Mouse (Mus musculus) right cerebral cortex, postnatal 4 days (tissue): ENCODE data around the gene Pip5k1b.

ENCODE experiments used
- DNase-seq: peaks from one replicate; pipeline ENCODE4 v3.0.0-alpha.2; 2022

Pip5k1b gene

GRCm38 (mm10) chr19:24542293-24542675 is 13.4 kb downstream of the Pip5k1b start:
- DNase-seq: no peak

DNA sequence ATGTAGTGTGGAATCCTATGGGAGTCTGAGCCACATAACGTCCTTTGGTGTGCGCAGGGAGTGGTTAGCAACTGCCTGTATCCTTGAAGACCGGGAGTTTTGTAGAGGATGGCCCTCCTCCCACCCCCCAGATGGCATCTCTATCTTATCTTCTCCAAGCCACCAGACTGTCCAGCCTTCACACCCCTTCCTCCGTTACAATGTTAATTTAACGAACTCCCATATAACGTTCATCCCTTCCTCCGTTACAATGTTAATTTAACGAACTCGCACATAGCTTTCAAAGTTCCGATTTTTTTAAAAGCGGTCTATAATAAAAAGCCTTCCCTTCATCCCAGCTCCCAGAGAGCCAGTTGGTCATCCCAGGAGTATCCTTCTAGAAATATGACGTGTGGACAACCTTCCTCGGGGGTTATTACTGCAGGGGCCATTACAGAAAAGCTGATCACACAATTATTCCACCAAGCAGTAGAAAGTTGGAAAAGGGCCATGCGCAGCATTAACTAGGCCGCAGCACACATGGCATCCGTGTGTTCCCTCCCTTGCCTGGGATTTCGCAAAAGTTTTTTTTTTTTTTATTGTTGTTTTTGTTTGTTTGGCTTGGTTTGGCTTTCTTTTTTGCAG is 13.9 kb downstream of the Pip5k1b start:
- no peak for DNase-seq

DNA sequence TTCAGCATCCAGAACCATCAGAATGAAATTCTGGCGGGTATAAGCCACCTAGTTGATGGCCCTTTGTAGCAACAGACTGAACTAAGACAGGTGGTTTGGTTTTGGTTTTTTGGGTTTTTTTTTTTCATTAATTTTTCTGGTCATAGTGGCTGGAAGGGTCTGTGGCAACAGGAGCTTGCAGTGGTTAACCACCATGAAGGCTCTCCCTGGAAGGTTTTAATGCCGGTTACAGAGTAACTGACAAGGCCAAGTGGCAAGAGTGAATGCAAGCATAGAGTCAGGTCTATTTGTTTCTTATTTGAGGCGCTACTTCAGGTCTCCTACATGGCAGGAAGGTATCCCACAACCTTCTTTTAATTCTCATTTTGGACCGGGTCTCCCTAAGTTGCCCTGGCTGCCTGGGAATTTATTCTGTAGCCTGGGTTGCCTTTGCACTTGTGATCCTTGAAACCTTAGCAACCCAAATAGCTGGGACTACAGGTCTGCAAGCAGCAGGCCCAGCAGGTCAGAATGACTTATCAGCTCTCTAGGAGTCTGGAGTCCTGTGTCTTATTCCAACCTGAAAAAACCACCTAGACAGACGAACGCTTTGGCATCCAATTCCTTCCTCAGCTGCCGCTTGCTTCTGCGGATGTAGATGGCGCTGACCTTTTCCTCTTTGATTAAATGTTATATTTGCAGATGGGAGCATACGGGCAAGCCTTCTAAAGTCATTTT is 14.6 kb downstream of the Pip5k1b start:
- no peak for DNase-seq

DNA sequence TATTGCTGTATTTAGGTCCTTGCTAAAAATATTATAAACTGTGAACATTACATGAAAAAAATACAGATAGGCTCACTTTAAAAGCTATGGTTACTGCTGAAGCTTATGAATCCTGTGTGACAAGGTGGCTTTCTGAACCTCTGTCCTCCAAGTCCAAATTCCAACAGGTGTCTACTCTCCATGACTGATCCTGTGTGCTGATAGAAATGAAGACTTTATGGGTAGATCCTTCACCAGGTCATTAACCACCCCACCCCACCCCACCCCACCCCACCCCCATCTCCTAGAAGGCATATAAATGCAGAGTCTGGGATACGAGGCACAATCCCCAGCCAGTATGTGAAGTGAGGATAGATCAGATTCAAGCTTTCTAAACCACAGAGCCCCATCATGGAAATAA is 16.6 kb downstream of the Pip5k1b start:
- no peak for DNase-seq

- no peak for DNase-seq
Observed at GRCm38 (mm10) chr19:24538181-24538580, 17.5 kb downstream of the Pip5k1b start.

- DNase-seq: no peak
Observed at GRCm38 (mm10) chr19:24537691-24538090, 18.0 kb downstream of the Pip5k1b start.

DNA sequence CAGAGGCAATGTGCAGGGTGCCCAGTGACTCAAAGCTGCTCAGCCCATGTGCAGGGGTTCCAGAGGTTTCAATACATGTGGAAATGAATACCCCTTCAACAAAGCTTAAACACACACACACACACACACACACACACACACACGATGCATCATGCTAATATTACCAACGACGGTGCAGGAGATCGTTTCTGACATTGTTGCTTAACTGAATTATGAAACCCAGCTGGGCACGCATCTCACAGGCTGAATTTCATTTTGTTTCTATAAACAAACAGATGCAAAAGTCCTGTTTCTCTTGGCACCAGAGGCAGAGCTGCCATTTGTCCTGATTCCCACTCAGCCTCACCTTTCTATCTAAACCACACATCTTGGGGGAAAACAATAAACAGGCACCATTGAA is 18.8 kb downstream of the Pip5k1b start:
- no peak for DNase-seq

DNA sequence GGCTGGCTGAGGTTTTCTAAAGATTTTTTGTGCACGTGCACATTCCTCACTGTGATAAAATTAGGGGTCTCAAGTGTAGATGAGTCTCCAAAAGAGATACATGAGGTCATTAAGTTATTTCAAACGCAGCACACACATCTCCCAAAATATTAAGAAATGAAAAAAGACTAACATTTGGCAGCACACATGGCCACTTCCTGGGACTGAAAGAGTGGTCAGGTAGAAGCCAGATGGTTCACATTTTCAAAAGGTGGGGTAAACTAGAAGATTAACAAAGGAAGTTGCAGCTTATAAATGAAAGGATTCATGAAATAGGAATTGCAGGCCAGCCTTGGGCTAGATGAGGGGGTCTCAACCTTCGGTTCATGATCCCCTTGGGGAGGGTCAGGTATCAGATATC is 19.4 kb downstream of the Pip5k1b start:
- DNase-seq: no peak

DNA sequence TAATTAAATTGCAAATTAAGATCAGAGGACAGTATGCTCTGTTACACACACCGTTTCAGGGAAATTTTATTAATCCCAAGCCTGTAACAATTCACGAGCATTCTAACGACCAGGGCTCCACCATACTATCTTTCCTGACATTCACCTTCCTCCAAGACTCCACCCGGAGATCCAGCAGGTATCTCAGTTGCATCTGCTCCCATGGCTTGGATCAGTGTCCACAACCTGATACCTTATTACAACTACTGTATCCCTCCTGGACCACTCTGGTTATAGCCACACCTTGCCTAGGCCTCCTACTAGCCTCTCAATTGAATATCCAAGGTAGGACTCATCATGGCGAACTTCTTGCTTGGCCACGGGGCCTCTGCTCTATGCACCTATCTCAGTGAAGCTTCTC is 20.5 kb downstream of the Pip5k1b start:
- no peak for DNase-seq

DNA sequence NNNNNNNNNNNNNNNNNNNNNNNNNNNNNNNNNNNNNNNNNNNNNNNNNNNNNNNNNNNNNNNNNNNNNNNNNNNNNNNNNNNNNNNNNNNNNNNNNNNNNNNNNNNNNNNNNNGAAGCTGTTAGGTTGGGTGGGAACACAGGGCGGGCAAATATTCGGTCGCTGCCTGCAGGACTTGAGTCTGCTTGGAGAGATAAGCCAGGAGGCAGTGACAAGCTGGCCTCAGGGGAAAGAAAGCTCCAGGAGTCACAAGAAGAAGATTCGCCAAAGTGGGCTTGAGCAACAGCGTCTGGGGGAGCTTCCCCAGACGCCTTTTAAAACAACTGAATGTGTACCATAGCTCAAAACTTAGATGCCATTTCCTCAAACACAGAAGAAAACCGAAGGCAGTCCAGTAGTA is 20.9 kb downstream of the Pip5k1b start:
- DNase-seq: no peak

- DNase-seq: no peak
Observed at GRCm38 (mm10) chr19:24528910-24529561, 26.6 kb downstream of the Pip5k1b start.

DNA sequence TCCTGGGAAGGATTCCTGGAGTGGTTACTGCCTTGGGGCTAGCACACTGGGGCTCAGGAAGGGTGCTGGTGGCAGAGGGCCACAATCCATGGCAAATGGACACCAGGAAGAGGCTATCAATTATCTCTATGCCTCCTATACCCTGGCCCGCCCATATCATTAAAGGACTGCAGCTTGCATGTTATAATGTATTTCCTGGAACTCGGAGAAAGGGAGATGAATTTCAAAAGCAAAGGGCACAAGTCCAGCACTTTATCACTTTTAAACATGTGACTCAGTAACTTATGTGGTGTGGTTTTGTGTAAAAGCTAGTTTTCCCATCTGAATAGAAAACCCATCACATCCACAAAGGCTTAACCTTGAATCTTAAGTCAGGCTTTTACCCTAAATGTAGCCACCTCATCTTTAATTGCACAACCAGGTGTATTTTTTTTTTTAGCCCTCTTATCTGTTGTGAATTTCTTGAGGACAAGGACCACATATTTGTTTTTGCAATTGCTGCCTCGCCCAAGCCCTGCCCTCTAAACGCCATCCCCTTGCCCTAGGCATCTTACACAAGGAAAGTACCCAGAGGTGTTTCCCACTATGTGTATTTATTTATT is 27.4 kb downstream of the Pip5k1b start:
- no peak for DNase-seq

DNA sequence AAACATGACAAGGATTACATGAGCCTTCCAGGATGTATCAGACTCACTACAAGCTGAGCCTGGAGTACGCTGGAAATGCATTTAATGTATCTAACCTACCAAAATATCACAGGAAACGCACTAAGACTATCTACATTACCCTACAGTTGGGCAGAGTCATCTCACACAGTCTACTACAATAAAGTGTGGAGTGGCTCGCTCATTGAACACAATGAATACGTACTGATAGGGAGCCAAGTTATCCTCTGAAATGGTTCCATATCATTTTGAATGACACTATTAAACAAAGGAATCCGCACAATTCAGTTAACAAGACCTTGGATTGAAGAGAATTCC is 28.1 kb downstream of the Pip5k1b start:
- DNase-seq: no peak

DNA sequence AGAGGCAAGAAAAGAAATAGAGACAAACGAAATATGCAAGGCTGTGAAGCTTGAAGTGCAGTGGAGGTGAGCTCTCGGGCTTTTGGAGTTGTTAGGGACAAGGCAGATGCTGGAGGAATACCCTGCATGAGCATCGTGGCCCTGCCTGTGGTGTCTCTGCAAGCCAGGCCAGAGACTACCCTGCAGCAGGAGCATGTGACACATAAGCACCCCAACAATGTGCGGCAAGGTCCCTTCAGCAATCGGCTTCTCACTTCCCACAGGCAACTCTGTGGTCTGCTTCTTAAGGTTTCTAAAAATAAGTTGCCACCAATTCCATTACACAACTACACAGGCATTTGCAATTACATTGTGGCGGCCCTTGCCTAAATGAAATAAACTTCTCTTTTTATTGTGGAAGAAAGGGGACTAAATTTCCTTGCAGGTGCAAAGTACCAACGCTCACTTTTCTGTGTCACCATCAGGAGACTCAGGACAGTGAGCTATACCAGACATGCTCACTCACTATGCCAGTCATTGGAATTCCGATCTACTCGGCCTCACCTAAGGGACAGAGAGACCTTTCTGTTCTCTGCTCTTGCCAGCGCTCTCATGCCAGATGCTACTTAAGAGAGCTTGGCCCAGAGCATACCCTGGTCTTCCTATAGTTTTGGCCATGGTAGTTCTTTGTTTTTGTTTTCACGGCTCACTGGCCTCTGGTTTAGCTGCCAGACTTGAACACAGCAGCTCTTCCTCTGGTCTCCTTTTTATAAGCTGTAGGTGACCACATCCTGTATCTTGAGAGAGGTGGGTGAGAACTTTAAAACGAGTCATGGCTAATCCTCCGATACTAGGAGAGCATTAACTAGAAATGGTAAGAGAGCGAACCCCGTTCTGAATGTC is 28.7 kb downstream of the Pip5k1b start:
- no peak for DNase-seq

GRCm38 (mm10) chr19:24523476-24524313 is 32.0 kb downstream of the Pip5k1b start:
- no peak for DNase-seq

DNA sequence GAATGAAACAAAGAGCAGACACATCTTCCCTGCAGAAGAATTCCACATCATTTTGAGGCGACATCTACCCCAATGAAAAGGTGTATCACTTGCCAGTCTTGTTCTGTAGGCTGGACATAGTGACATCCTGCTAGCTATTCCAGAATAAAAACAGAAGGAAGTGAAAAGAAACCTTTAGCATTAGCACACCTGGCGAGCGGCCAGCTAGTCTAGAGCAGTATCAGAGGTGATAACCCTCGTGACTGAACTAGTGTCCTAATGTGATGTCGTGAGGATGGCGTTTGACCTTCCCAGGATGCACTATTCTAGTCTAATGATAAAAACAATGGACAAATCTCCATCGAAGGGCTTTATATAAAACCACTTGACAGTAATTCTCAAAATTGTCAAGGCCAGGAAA is 33.7 kb downstream of the Pip5k1b start:
- DNase-seq: no peak

DNA sequence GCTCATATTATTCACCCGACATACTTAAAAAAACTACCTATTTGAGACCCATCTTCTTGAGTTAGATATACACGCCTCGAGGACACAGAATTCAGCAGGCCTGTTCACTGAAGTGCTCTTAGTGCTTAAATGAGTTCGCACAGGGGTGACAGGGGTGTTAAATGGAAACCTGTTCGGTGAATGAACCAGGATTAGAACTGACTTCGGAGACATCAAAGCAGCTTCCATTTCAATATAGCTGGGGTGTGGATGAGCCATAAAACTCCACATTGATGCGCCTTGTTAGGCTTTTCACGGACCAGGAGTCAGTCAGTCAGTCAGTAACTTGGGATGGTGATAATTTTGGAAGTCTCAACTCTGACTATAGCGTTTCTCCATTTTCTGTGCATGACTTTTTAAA is 34.5 kb downstream of the Pip5k1b start:
- DNase-seq: no peak

- no peak for DNase-seq
Observed at GRCm38 (mm10) chr19:24519732-24520409, 35.8 kb downstream of the Pip5k1b start.

- no peak for DNase-seq
Observed at GRCm38 (mm10) chr19:24518384-24518783, 37.3 kb downstream of the Pip5k1b start.

DNA sequence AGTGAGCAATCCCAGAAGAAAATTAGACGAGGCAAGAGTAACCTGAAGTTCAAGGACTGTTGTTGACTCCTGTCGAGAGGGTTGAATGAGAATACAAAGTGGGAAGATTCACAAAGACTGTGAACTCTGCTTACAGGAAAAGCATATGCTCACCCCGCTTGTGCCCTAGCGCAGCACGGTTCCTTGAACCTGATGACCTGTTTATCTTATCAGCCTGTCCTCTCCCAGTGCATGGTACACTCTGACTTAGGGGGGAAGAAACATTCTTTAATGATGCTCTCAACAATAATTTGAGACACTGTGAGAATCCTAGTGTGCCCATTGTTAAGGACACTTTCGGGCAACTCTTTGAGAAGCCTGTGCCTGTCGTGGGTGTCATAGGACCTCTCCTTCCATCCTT is 38.6 kb downstream of the Pip5k1b start:
- no peak for DNase-seq

DNA sequence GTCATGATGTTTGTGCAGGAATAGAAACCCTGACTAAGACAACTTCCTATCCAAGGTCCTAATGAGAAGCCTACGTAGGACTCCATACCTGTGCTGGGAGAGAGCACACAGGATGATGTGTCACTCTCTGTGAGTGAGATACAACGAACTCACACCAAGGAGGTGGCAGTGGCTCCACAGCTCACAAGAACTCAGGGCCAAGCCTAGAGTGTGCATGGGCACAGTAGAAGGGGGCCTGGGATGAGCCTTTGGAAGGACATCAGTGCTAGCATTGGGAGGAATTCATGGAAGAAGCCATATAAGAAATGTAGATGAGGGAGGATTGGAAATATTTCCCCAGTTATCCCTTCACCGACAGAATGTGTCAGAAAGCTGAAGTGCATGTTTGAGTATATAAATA is 39.7 kb downstream of the Pip5k1b start:
- no peak for DNase-seq
